Mouse (Mus musculus): ENCODE measurements at regions not wholly inside any gene's neighbourhood (a gene's known extent, or its start where the extent isn't known, plus 50 kb on each side); places are given as distances from the start of the nearest gene placed in this dataset.

- TF ChIP-seq MYOG (IDR thresholded peaks at IDR 0.05; ENCODE audit: control insufficient read depth, extremely low read depth, insufficient read length) (no peak), USF1 (IDR thresholded peaks at IDR 0.05; ENCODE audit: low read depth) (no peak), MAX (IDR thresholded peaks at IDR 0.05) (no peak), CEBPB (IDR thresholded peaks at IDR 0.05; ENCODE audit: low read depth) (no peak), CTCF (IDR thresholded peaks at IDR 0.05; ENCODE audit: control insufficient read depth, insufficient read depth, insufficient read length) (no peak), MYOD1 (IDR thresholded peaks at IDR 0.05; ENCODE audit: control insufficient read depth, insufficient read length, low read depth) (no peak)
- H3K36me3 ChIP-seq (ENCODE audit: control insufficient read depth, insufficient read depth), result no peaks in the 10 kb centered on the region
- no peak overlapping the region for H3ac ChIP-seq (ENCODE audit: control insufficient read depth, insufficient read length, low read depth)
- H3K4me3 ChIP-seq (ENCODE audit: insufficient read depth, poor library complexity, severe bottlenecking), result no peak overlapping the region
- H3K27me3 ChIP-seq (ENCODE audit: control insufficient read depth, insufficient read depth, insufficient read length), result no peaks in the 10 kb centered on the region
- H3K79me3 ChIP-seq (ENCODE audit: low read depth), result no peaks in the 10 kb centered on the region
- H3K79me2 ChIP-seq (ENCODE audit: control insufficient read depth, insufficient read depth), result no peaks in the 10 kb centered on the region
Measured at GRCm38 (mm10) chr2:114774278-114774677, 119.5 kb upstream of the Dph6 start.

GRCm38 (mm10) chr2:114775532-114775931 is 120.8 kb upstream of the Dph6 start:
- TF ChIP-seq CTCF (IDR thresholded peaks at IDR 0.05; ENCODE audit: control insufficient read depth, insufficient read depth, insufficient read length) (no peak), FOSL1 (IDR thresholded peaks at IDR 0.05; ENCODE audit: insufficient read depth, low read length, poor library complexity, severe bottlenecking) (no peak), USF1 (IDR thresholded peaks at IDR 0.05; ENCODE audit: low read depth) (no peak), CEBPB (IDR thresholded peaks at IDR 0.05; ENCODE audit: low read depth) (no peak), MYOG (IDR thresholded peaks at IDR 0.05; ENCODE audit: control insufficient read depth, extremely low read depth, insufficient read length) (no peak), MAX (IDR thresholded peaks at IDR 0.05) (no peak), MYOD1 (IDR thresholded peaks at IDR 0.05; ENCODE audit: control insufficient read depth, insufficient read length, low read depth) (no peak)
- Histone ChIP-seq H3ac (ENCODE audit: control insufficient read depth, insufficient read length, low read depth) (no peak overlapping the region), H3K36me3 (ENCODE audit: control insufficient read depth, insufficient read depth) (no peaks in the 10 kb centered on the region), H3K4me3 (ENCODE audit: insufficient read depth, poor library complexity, severe bottlenecking) (no peak overlapping the region), H3K79me3 (ENCODE audit: low read depth) (no peaks in the 10 kb centered on the region), H3K79me2 (ENCODE audit: control insufficient read depth, insufficient read depth) (no peaks in the 10 kb centered on the region), H3K27me3 (ENCODE audit: control insufficient read depth, insufficient read depth, insufficient read length) (no peaks in the 10 kb centered on the region)

- Histone ChIP-seq H3K79me3 (ENCODE audit: low read depth) (no peaks in the 10 kb centered on the region), H3K79me2 (ENCODE audit: control insufficient read depth, insufficient read depth) (no peaks in the 10 kb centered on the region), H3ac (ENCODE audit: control insufficient read depth, insufficient read length, low read depth) (no peak overlapping the region), H3K4me3 (ENCODE audit: insufficient read depth, poor library complexity, severe bottlenecking) (no peak overlapping the region), H3K36me3 (ENCODE audit: control insufficient read depth, insufficient read depth) (no peaks in the 10 kb centered on the region), H3K27me3 (ENCODE audit: control insufficient read depth, insufficient read depth, insufficient read length) (no peaks in the 10 kb centered on the region)
- no peak for TF ChIP-seq MYOG (IDR thresholded peaks at IDR 0.05; ENCODE audit: control insufficient read depth, extremely low read depth, insufficient read length)
- TF ChIP-seq FOSL1 (IDR thresholded peaks at IDR 0.05; ENCODE audit: insufficient read depth, low read length, poor library complexity, severe bottlenecking), result no peak
- no peak for TF ChIP-seq MAX (IDR thresholded peaks at IDR 0.05)
- no peak for TF ChIP-seq USF1 (IDR thresholded peaks at IDR 0.05; ENCODE audit: low read depth)
- TF ChIP-seq CEBPB (IDR thresholded peaks at IDR 0.05; ENCODE audit: low read depth), result no peak
Measured at GRCm38 (mm10) chr2:114776176-114776575, 121.4 kb upstream of the Dph6 start.

- TF ChIP-seq USF1 (IDR thresholded peaks at IDR 0.05; ENCODE audit: low read depth) (no peak), MYOD1 (IDR thresholded peaks at IDR 0.05; ENCODE audit: control insufficient read depth, insufficient read length, low read depth) (no peak), CTCF (IDR thresholded peaks at IDR 0.05; ENCODE audit: control insufficient read depth, insufficient read depth, insufficient read length) (no peak), CEBPB (IDR thresholded peaks at IDR 0.05; ENCODE audit: low read depth) (no peak), FOSL1 (IDR thresholded peaks at IDR 0.05; ENCODE audit: insufficient read depth, low read length, poor library complexity, severe bottlenecking) (no peak), MYOG (IDR thresholded peaks at IDR 0.05; ENCODE audit: control insufficient read depth, extremely low read depth, insufficient read length) (no peak), MAX (IDR thresholded peaks at IDR 0.05) (no peak)
- Histone ChIP-seq H3ac (ENCODE audit: control insufficient read depth, insufficient read length, low read depth) (no peak overlapping the region), H3K36me3 (ENCODE audit: control insufficient read depth, insufficient read depth) (no peaks in the 10 kb centered on the region), H3K27me3 (ENCODE audit: control insufficient read depth, insufficient read depth, insufficient read length) (no peaks in the 10 kb centered on the region), H3K79me3 (ENCODE audit: low read depth) (no peaks in the 10 kb centered on the region), H3K79me2 (ENCODE audit: control insufficient read depth, insufficient read depth) (no peaks in the 10 kb centered on the region), H3K4me3 (ENCODE audit: insufficient read depth, poor library complexity, severe bottlenecking) (no peak overlapping the region)
Measured at GRCm38 (mm10) chr2:114782450-114782849, 127.7 kb upstream of the Dph6 start.

- Histone ChIP-seq H3K36me3 (ENCODE audit: control insufficient read depth, insufficient read depth) (no peaks in the 10 kb centered on the region), H3K4me3 (ENCODE audit: insufficient read depth, poor library complexity, severe bottlenecking) (no peak overlapping the region), H3K79me3 (ENCODE audit: low read depth) (no peaks in the 10 kb centered on the region), H3ac (ENCODE audit: control insufficient read depth, insufficient read length, low read depth) (no peak overlapping the region), H3K27me3 (ENCODE audit: control insufficient read depth, insufficient read depth, insufficient read length) (no peaks in the 10 kb centered on the region), H3K79me2 (ENCODE audit: control insufficient read depth, insufficient read depth) (no peaks in the 10 kb centered on the region)
- no peak for TF ChIP-seq CEBPB (IDR thresholded peaks at IDR 0.05; ENCODE audit: low read depth)
- no peak for TF ChIP-seq USF1 (IDR thresholded peaks at IDR 0.05; ENCODE audit: low read depth)
- TF ChIP-seq CTCF (IDR thresholded peaks at IDR 0.05; ENCODE audit: control insufficient read depth, insufficient read depth, insufficient read length), result no peak
- TF ChIP-seq MAX (IDR thresholded peaks at IDR 0.05), result no peak
- no peak for TF ChIP-seq MYOD1 (IDR thresholded peaks at IDR 0.05; ENCODE audit: control insufficient read depth, insufficient read length, low read depth)
- no peak for TF ChIP-seq FOSL1 (IDR thresholded peaks at IDR 0.05; ENCODE audit: insufficient read depth, low read length, poor library complexity, severe bottlenecking)
- TF ChIP-seq MYOG (IDR thresholded peaks at IDR 0.05; ENCODE audit: control insufficient read depth, extremely low read depth, insufficient read length), result no peak
Measured at GRCm38 (mm10) chr2:114784191-114784590, 129.4 kb upstream of the Dph6 start.

GRCm38 (mm10) chr2:114788251-114788650 is 133.5 kb upstream of the Dph6 start:
- TF ChIP-seq USF1 (IDR thresholded peaks at IDR 0.05; ENCODE audit: low read depth), result no peak
- no peak for TF ChIP-seq MYOD1 (IDR thresholded peaks at IDR 0.05; ENCODE audit: control insufficient read depth, insufficient read length, low read depth)
- TF ChIP-seq FOSL1 (IDR thresholded peaks at IDR 0.05; ENCODE audit: insufficient read depth, low read length, poor library complexity, severe bottlenecking), result no peak
- no peak for TF ChIP-seq MAX (IDR thresholded peaks at IDR 0.05)
- TF ChIP-seq CEBPB (IDR thresholded peaks at IDR 0.05; ENCODE audit: low read depth), result no peak
- TF ChIP-seq MYOG (IDR thresholded peaks at IDR 0.05; ENCODE audit: control insufficient read depth, extremely low read depth, insufficient read length), result no peak
- no peak for TF ChIP-seq CTCF (IDR thresholded peaks at IDR 0.05; ENCODE audit: control insufficient read depth, insufficient read depth, insufficient read length)
- H3K79me2 ChIP-seq (ENCODE audit: control insufficient read depth, insufficient read depth), result no peaks in the 10 kb centered on the region
- no peak overlapping the region for H3ac ChIP-seq (ENCODE audit: control insufficient read depth, insufficient read length, low read depth)

More at GRCm38 (mm10) chr2:114788251-114788650, 133.5 kb upstream of the Dph6 start:
- no peaks in the 10 kb centered on the region for H3K36me3 ChIP-seq (ENCODE audit: control insufficient read depth, insufficient read depth)
- H3K27me3 ChIP-seq (ENCODE audit: control insufficient read depth, insufficient read depth, insufficient read length), result no peaks in the 10 kb centered on the region
- H3K79me3 ChIP-seq (ENCODE audit: low read depth), result no peaks in the 10 kb centered on the region
- H3K4me3 ChIP-seq (ENCODE audit: insufficient read depth, poor library complexity, severe bottlenecking), result no peak overlapping the region

Data from C2C12 (cell line).